Mouse (Mus musculus) granulocyte monocyte progenitor cell, adult 5-6 weeks (primary cell): Measurements from ENCODE around the gene Adgrl4. TPM values are rescaled to one million over a fixed set of nuclear protein-coding genes. Genes with fewer than 3 reads are reported as not detected.

ENCODE experiments used
- ATAC-seq: replicated peaks from 2 replicates; pipeline ENCODE4 v1.8.0; 2016; ENCODE audit warnings: mild to moderate bottlenecking, moderate TSS enrichment, inconsistent platforms; ENCODE audit not compliant: poor library complexity, severe bottlenecking
- total RNA-seq, 2 experiments: library from RNA; stranded (forward) in 1 of 2; stranded (reverse) in 1 of 2; fragments of 200-712, 200-1000 nt in 1 of 2; fragments of >200 nt in 1 of 2; fragmentation: Nextera tagmentation in 1 of 2; gene quantifications; 2 replicates each; pipeline ENCODE4 v1.2.3; 2014 to 2017

Adgrl4 gene
- total RNA-seq, 2 experiments from 2014 or later: 112 to 143 TPM

DNA sequence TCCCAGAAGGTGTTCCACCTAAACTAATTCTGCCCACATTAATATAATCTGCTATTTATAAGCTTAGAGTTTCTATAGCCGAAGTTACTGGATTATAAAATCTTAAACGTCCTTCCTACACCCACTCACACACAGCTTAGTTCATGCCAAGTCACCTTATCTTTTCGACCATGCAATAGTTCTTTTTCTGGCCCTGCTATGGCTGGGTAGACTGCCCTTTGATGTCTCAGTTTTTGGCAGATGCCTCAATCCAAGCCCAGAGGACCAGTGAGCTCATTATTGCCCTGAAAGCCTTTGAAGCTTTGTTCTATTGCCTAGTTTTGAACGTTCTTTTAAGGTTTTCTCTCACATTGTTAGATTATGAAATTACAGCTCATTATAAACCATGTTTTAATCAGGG lies 27.5 kb downstream of the Adgrl4 start:
- ATAC-seq: no peak

DNA sequence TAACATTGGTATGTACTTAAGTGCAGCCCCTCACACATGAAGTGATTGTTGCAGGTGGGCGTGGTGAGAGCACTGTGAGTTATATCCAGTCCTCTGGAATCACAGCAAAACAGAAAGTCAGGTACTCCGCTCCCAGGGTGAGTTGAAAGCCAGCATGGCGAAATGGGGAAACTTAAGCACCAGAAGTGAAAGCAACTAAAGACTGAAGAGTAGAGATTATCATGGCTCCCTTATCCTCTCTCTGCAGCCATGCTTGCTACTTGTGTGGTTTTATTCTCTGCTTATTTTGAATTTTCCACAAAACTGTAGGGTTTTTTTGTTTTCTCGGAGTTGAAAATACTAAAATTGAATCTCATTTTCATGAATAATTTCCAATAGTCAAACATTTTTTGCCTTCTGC lies 51.2 kb downstream of the Adgrl4 start:
- ATAC-seq: no peak

DNA sequence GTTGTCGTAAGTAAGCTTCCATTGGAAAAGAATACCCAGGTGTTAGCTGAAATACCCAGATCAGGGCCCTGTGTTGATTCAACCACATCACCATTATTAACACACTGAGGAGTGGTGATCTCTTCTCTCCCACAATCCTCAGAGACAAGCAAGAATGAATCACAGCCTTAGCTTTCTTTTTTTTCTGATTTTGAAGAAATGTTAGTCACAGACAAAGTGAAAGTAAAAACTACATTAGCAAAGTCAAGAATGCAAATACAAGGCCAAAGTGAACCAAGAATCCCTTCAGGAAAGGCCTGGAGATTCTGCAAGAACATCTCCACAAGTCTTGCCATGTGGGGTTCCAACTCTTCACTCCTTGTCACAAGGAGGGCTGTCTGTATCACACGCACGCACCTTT lies 67.9 kb downstream of the Adgrl4 start:
- no peak for ATAC-seq

DNA sequence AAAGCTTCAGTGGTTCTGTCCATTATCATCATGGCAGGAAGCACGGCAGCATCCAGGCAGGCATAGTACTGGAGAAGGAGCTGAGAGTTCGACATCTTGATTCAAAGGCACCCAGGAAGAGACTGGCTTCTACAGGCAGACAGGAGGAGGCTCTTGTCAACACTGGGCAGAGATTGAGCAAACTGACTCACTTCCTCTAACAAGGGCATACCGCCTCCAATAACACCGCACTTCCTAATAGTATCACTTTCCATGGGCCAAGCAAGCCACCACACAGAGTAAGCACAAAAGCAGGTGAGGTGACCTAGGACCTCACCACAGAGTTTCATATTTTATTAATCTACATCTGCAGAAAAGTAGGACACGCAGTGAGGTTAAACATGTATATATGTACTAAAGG lies 73.5 kb downstream of the Adgrl4 start:
- ATAC-seq: peak; percentile 89

DNA sequence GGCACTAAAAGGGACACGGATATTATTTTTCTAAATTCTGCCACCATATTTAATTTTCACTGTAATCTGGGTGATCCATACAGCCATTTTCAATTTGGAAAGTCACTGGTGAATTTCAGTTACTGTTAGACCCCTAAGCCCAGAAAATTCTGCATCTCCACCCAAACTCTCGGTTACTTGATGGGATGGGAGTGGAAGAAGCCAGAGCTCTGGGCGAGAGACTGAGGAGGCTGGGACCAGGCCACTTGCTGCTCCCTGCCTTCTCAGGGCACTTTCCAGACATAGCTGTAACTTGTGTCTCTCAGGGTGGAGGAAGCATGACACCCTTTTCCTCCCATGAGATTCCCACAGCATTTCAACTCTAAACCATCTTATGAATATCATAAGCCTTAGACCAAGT lies 109.5 kb downstream of the Adgrl4 start:
- ATAC-seq: no peak

DNA sequence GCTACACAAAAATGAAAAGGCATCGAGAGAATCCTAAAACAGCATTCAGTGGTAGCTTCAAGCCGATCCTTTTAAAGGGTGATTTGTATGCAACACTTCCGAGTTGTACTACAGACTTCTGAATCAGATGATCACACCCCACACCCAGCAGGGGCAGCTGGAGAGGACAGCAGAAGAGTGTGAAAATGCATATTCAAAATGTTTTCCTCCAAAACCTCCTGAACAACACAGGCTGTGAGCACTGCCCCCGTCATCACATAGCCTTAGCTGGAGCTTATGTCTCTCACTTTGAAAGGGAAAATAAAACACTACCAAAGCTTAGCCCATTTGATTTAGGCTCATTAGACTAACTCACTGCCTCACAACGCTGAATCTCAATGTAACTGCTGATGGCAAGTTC lies 113.3 kb downstream of the Adgrl4 start:
- no peak for ATAC-seq

DNA sequence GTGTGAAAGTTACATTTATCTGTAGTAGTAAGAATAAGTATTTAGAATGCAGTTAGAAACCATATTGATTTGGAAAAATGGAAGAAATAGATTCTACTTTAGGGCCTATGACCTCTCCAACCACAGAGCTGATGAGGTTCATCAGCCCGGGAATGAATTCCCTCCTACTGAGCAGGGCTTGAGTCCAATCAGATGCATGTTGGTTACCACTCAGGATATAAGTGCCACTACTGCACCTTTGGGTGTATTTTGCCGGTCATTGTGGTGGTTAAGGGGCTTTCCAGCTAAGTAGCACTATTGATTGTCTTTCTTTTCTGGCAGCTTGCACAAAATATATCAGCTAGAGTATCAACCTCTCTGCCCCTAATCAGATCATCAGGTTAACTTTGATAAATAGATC lies 118.9 kb downstream of the Adgrl4 start:
- no peak for ATAC-seq

DNA sequence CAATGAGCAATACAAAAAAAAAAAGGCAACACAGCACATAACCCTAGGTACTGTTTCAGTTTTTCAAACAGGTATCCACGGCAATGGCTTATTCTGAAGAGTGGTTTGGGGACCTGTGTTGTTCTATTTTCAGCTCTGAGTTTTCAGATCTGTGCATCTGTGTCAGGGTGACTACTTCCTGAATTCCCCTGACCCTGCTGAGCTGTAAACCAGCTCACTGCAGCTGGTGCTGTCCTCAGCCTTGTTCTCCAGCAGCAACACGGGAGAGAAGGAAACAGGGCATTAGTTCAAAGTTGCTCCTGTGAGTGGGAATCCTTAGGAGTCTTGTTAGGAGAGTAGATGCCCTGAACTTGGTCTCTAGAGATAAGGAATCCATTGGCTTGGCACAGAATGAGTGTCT lies 119.4 kb downstream of the Adgrl4 start:
- ATAC-seq: peak; percentile 33; the same call in 1 of the 2 replicates

DNA sequence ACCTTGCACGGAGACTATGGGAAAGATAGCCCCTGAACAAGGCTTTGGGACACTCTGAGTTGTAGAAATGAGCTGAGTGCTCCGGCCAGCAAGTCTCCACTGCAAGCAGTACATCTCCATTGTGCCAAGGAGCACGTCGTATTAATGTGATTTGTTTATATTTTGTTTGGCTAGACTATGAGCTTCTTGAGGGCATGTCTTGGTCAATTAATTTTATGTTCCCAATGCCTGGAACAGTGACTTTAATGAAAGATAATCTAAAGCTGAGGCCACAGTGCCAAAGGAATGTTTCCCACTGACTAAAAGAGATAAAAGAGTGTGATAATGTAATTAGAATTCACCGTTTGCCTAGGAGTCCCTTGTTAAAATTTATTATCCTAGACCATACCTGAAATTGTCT lies 119.9 kb downstream of the Adgrl4 start:
- ATAC-seq: no peak

DNA sequence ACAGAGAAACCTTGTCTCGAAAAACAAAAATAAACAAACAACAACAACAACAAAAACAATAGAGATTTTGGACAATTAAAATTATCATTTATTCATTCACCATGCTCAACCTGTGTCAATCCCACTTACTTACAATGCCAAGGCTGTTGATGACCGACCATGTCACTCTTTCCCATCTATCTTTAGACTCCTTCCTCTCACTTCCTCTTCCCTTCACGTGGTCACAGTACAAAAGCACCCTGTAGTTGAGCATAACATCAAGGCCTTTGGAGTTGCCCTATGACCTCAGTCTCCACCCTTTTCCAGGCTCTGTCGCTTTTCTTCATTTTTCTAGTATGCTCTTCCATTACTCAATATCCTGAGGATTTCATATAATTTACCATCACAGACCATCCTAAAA lies 120.7 kb downstream of the Adgrl4 start:
- ATAC-seq: no peak

DNA sequence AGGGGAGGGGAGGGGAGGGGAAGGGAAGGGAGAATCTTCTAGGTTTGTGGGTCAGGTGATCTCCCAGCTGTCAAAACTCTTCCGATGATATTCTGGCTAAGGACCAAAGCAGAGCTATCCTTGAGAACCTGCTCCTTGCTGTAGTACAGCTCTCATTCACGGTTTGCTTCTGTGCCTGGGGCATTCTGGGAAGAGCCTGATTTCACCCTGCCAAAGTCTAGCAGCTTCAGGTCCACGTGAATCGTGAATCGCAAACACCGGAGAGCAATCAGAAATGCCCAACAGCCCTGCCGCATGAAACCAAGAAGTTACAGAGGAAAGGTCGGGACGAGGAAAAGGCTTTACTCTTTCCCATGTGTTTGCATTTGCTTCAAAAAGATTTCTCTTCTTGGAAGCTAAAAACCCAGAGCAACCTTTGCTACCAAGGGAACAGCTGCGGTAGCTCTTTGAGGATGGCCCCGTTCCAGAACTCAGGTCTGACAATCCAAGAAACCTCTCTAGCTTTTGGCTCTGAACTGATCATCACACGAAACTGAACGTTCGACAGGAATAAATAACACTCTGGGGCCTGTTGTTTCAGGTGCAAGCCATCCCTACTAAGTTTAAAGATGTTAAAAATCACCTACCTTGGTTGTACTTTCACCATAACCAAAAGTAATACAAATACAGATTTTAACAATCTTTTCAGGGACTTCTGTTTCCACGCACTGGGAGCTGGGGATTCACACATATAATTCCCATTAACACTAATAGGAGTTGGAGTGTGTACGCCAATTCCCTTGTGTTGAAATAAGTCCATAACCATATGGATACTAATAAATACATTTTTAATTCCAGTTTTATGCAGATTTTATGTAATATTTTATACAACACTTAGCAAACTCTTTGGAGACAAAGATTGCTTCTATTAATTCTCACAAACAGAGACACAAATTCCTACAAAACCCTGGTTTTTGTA lies 128.3 kb downstream of the Adgrl4 start:
- no peak for ATAC-seq

DNA sequence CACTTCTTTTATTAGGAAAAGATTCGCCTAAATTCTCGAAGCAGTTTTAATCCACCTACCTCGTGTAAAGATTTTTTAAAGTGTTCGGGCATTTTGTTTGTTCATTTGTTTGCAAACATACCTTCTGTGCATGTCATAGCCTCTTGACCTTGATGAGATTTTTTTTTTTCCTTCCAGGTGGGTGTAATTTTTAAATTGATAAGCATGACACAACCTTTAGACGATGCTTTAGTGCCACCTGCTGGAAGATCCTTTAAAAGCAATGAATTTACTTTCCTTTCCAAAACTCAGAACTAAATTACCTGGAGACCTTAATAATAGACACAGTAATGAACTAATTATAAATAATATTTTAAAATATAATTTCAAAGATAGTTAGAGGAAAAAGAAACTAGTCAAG lies 128.9 kb downstream of the Adgrl4 start:
- peak; percentile 53; the same call in 1 of the 2 replicates for ATAC-seq

DNA sequence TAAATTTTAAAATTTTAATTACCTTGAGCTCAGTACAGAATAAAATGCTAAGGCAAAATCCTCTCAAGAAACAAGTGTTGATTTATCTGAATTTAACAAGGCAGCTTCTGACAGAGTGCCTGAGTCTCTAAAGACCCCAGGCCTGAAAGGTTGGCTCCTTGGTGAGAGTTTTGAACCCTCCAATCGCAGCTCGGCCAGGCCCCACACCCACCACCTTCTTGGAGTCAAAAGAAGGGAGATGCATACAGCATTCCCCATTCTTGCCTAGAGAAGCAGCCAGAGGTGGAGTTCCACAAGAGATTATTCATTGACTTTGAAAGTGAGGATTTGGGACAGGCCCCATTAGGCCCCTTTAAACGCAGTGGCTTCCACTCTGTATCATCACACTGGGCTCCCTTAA lies 129.9 kb downstream of the Adgrl4 start:
- ATAC-seq: no peak

DNA sequence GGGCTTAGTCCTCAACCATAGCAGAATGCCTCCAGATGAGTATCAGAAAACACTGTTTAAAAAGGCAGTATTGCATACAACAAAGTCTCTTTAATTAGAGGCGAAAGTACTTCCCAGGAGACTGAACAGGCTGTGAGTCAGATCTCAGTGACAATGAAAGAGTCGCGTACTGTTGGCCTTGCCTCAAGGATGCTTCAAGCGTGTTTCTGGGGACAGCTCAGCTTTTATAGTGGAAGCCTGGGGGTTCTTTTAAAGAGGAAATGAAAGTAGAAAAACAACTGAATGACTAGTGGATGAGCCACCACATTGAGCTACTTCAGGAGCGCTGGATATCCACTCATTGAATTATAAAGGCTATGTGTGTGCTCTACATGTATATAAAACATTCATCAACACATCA lies 134.4 kb downstream of the Adgrl4 start:
- peak; percentile 46 for ATAC-seq

DNA sequence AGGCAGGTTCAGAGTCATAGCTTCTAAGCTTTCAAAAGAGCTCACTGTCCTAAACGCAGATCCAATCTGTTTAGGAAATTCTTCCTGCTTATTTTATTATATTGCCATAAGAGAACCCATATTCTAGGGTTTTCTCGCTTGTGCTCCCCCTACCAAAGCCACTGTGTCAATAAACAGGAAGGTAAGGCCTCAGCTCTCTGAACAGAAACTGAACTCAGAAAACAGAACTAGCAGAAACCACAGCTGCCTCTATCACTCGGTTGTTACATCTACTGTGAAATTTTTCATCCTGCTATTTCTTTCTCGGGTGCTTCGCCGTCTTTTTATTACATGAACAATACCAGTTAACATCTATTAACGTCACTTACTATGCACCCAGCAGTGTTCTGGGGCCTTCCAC lies 137.6 kb downstream of the Adgrl4 start:
- peak; percentile 89 for ATAC-seq

DNA sequence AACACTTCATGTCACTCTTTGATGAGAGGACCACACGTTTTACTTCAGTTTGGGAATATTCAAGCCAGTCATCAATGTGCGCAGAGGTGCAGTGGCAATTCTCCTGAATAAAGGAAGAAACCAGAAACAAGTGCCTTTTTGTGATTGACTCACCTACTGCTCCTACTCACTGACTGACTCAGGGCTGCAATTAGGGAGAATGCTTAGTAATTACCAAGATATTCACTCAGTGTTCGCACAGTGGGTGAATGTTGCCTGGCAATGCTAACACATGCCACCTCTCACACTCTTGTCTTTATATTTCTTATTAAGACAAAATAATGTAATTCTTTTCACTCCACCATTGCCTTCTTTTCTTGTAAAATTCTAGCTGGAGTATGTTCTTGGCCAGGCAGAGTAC lies 138.5 kb downstream of the Adgrl4 start:
- no peak for ATAC-seq

DNA sequence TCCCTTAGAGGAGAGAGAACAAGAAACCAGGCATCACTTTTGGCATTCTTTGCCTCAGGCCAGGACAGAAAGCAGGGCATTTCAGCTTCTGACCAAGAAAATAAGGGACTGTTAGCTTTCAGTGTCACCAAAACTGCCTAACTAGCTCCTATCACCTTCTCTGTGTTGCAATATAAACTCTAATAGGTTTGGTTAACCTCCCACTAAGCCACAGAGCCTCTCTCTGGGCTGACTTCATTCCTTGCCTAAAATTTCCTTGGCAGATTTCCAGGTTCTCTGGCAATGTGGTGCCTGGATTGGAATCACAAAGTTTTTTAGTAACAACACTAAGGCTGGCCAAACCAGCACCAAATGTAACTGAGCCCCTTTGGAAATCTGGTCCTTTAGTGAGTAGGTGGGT lies 154.2 kb downstream of the Adgrl4 start:
- ATAC-seq: no peak
